Mouse (Mus musculus): ENCODE results near the gene Pomgnt1. TPM values are rescaled to one million over a fixed set of nuclear protein-coding genes. Genes with fewer than 3 reads are reported as not detected.

Pomgnt1 gene
- polyA plus RNA-seq, 1 experiment from 2014 or later: 18.1 TPM

GRCm38 (mm10) chr4:116134990-116135389, 11.3 kb downstream of the Pomgnt1 start:
- no peaks in the 10 kb centered on the region for H3K4me1 ChIP-seq (replicated peaks; ENCODE audit: control insufficient read depth, insufficient read depth, low read length)
- H3K36me3 ChIP-seq (ENCODE audit: control insufficient read depth, insufficient read depth): no peaks in the 10 kb centered on the region
- H3K27ac ChIP-seq (ENCODE audit: low read depth, low read length): no peak overlapping the region
- H3K4me2 ChIP-seq (replicated peaks; ENCODE audit: low read depth): no peak overlapping the region
- no peaks in the 10 kb centered on the region for H3K27me3 ChIP-seq (replicated peaks; ENCODE audit: control insufficient read depth, insufficient read depth, low read length)
- H3K9me3 ChIP-seq (ENCODE audit: control insufficient read depth): no peaks in the 10 kb centered on the region
- 37% methylated on average over 2 of the region's 2 CpGs for WGBS
- ATAC-seq: no peak
- no peak overlapping the region for H3K4me3 ChIP-seq (ENCODE audit: low read depth, low read length)
- peak; percentile 94 for TF ChIP-seq CTCF (IDR thresholded peaks at IDR 0.05; ENCODE audit: low read depth)
- no peak overlapping the region for H3K9ac ChIP-seq (ENCODE audit: low read depth, low read length)

- 46% methylated on average over 13 of the region's 13 CpGs for WGBS
- Histone ChIP-seq H3K9ac (ENCODE audit: low read depth, low read length) (no peak overlapping the region), H3K27me3 (replicated peaks; ENCODE audit: control insufficient read depth, insufficient read depth, low read length) (no peaks in the 10 kb centered on the region), H3K27ac (ENCODE audit: low read depth, low read length) (no peak overlapping the region), H3K4me3 (ENCODE audit: low read depth, low read length) (no peak overlapping the region), H3K9me3 (ENCODE audit: control insufficient read depth) (no peaks in the 10 kb centered on the region), H3K4me2 (replicated peaks; ENCODE audit: low read depth) (no peak overlapping the region), H3K4me1 (replicated peaks; ENCODE audit: control insufficient read depth, insufficient read depth, low read length) (no peaks in the 10 kb centered on the region), H3K36me3 (ENCODE audit: control insufficient read depth, insufficient read depth) (no peaks in the 10 kb centered on the region)
- TF ChIP-seq CTCF (IDR thresholded peaks at IDR 0.05; ENCODE audit: low read depth): no peak
- ATAC-seq: no peak
These were observed 13.9 kb downstream of the Pomgnt1 start for GRCm38 (mm10) chr4:116137421-116137996.

- Histone ChIP-seq H3K27ac (ENCODE audit: low read depth, low read length) (no peak overlapping the region), H3K36me3 (ENCODE audit: control insufficient read depth, insufficient read depth) (no peaks in the 10 kb centered on the region), H3K4me3 (ENCODE audit: low read depth, low read length) (no peak overlapping the region), H3K9ac (ENCODE audit: low read depth, low read length) (no peak overlapping the region), H3K4me1 (replicated peaks; ENCODE audit: control insufficient read depth, insufficient read depth, low read length) (peaks cover 4% of the 10 kb centered on the region; the same call in 1 of the 2 replicates), H3K27me3 (replicated peaks; ENCODE audit: control insufficient read depth, insufficient read depth, low read length) (no peaks in the 10 kb centered on the region), H3K9me3 (ENCODE audit: control insufficient read depth) (no peaks in the 10 kb centered on the region), H3K4me2 (replicated peaks; ENCODE audit: low read depth) (no peak overlapping the region)
- ATAC-seq: no peak
- WGBS: 77% methylated on average over 7 of the region's 7 CpGs
- no peak for TF ChIP-seq CTCF (IDR thresholded peaks at IDR 0.05; ENCODE audit: low read depth)
These were observed 17.3 kb downstream of the Pomgnt1 start for GRCm38 (mm10) chr4:116140801-116141574.

GRCm38 (mm10) chr4:116141736-116142135, 18.1 kb downstream of the Pomgnt1 start:
- no peak for TF ChIP-seq CTCF (IDR thresholded peaks at IDR 0.05; ENCODE audit: low read depth)
- no peak overlapping the region for H3K9ac ChIP-seq (ENCODE audit: low read depth, low read length)
- WGBS: 86% methylated on average over 1 of the region's 1 CpGs
- no peaks in the 10 kb centered on the region for H3K36me3 ChIP-seq (ENCODE audit: control insufficient read depth, insufficient read depth)
- no peak overlapping the region for H3K4me3 ChIP-seq (ENCODE audit: low read depth, low read length)
- H3K4me2 ChIP-seq (replicated peaks; ENCODE audit: low read depth): no peak overlapping the region
- no peaks in the 10 kb centered on the region for H3K9me3 ChIP-seq (ENCODE audit: control insufficient read depth)
- H3K27me3 ChIP-seq (replicated peaks; ENCODE audit: control insufficient read depth, insufficient read depth, low read length): no peaks in the 10 kb centered on the region
- H3K4me1 ChIP-seq (replicated peaks; ENCODE audit: control insufficient read depth, insufficient read depth, low read length): peaks cover 4% of the 10 kb centered on the region; the same call in 1 of the 2 replicates
- ATAC-seq: no peak
- no peak overlapping the region for H3K27ac ChIP-seq (ENCODE audit: low read depth, low read length)

- Histone ChIP-seq H3K9me3 (ENCODE audit: control insufficient read depth) (no peaks in the 10 kb centered on the region), H3K36me3 (ENCODE audit: control insufficient read depth, insufficient read depth) (no peaks in the 10 kb centered on the region), H3K27ac (ENCODE audit: low read depth, low read length) (no peak overlapping the region), H3K9ac (ENCODE audit: low read depth, low read length) (no peak overlapping the region), H3K4me3 (ENCODE audit: low read depth, low read length) (no peak overlapping the region), H3K4me2 (replicated peaks; ENCODE audit: low read depth) (no peak overlapping the region), H3K27me3 (replicated peaks; ENCODE audit: control insufficient read depth, insufficient read depth, low read length) (no peaks in the 10 kb centered on the region), H3K4me1 (replicated peaks; ENCODE audit: control insufficient read depth, insufficient read depth, low read length) (peaks cover 4% of the 10 kb centered on the region; the same call in 1 of the 2 replicates)
- TF ChIP-seq CTCF (IDR thresholded peaks at IDR 0.05; ENCODE audit: low read depth): no peak
- ATAC-seq: no peak
- 85% methylated on average over 7 of the region's 7 CpGs for whole genome bisulfite sequencing
These were observed 18.6 kb downstream of the Pomgnt1 start for GRCm38 (mm10) chr4:116142269-116142668.

GRCm38 (mm10) chr4:116143317-116143811, 19.7 kb downstream of the Pomgnt1 start:
- TF ChIP-seq CTCF (IDR thresholded peaks at IDR 0.05; ENCODE audit: low read depth): no peak
- H3K27me3 ChIP-seq (replicated peaks; ENCODE audit: control insufficient read depth, insufficient read depth, low read length): no peaks in the 10 kb centered on the region
- ATAC-seq: no peak
- H3K4me1 ChIP-seq (replicated peaks; ENCODE audit: control insufficient read depth, insufficient read depth, low read length): peaks cover 4% of the 10 kb centered on the region; the same call in 1 of the 2 replicates
- H3K27ac ChIP-seq (ENCODE audit: low read depth, low read length): no peak overlapping the region
- H3K4me2 ChIP-seq (replicated peaks; ENCODE audit: low read depth): peak overlapping the region; percentile 98
- no peaks in the 10 kb centered on the region for H3K36me3 ChIP-seq (ENCODE audit: control insufficient read depth, insufficient read depth)
- H3K4me3 ChIP-seq (ENCODE audit: low read depth, low read length): peak overlapping the region; percentile 72; the same call in 1 of the 2 replicates
- 26% methylated on average over 7 of the region's 7 CpGs for WGBS
- H3K9me3 ChIP-seq (ENCODE audit: control insufficient read depth): no peaks in the 10 kb centered on the region
- H3K9ac ChIP-seq (ENCODE audit: low read depth, low read length): no peak overlapping the region
